Mouse (Mus musculus) heart, embryonic 11.5 days (tissue): ENCODE data around the gene Gabbr2. TPM values are rescaled to one million over a fixed set of nuclear protein-coding genes. Genes with fewer than 3 reads are reported as not detected.

Source experiments
- ATAC-seq: fragments of 200-750 bp; cut with Nextera tagmentation; replicated peaks from 2 replicates; pipeline ENCODE4 v1.8.0; 2017; ENCODE audit warnings: moderate library complexity; ENCODE audit not compliant: insufficient number of reproducible peaks, low FRiP score, low TSS enrichment
- H3K27ac ChIP-seq: fragments of 300-500 bp; sonication (generic); 2 replicates; pipeline ENCODE4 v1.5.1; 2014; ENCODE audit warnings: mild to moderate bottlenecking, low read depth, low read length
- H3K27me3 ChIP-seq: fragments of 300-500 bp; sonication (generic); 2 replicates; pipeline ENCODE4 v1.6.1; 2014; ENCODE audit warnings: mild to moderate bottlenecking, low read length, mixed read lengths; ENCODE audit not compliant: control insufficient read depth, insufficient read depth
- H3K36me3 ChIP-seq: fragments of 300-500 bp; sonication (generic); 2 replicates; pipeline ENCODE4 v1.6.1; 2014; ENCODE audit warnings: mild to moderate bottlenecking, low read length, moderate library complexity, mixed read lengths; ENCODE audit not compliant: control insufficient read depth, insufficient read depth
- H3K4me1 ChIP-seq: fragments of 300-500 bp; sonication (generic); 2 replicates; pipeline ENCODE4 v1.6.1; 2014; ENCODE audit warnings: low read length; ENCODE audit not compliant: control insufficient read depth, insufficient read depth
- H3K4me2 ChIP-seq: fragments of 300-500 bp; sonication (generic); 2 replicates; pipeline ENCODE4 v1.6.1; 2014; ENCODE audit warnings: mild to moderate bottlenecking, moderate library complexity
- H3K4me3 ChIP-seq: fragments of 300-500 bp; sonication (generic); 2 replicates; pipeline ENCODE4 v1.5.1; 2014; ENCODE audit warnings: low read depth, low read length
- H3K9ac ChIP-seq: fragments of 300-500 bp; sonication (generic); 2 replicates; pipeline ENCODE4 v1.6.1; 2014; ENCODE audit warnings: mild to moderate bottlenecking, low read depth, low read length, moderate library complexity
- H3K9me3 ChIP-seq: fragments of 300-500 bp; sonication (generic); replicated peaks from 2 replicates; pipeline ENCODE4 v1.6.1; 2016; ENCODE audit warnings: low read length; ENCODE audit not compliant: control insufficient read depth
- WGBS: fragments of 180-500 bp; shearing (Covaris S2); extraction: QIAGEN DNeasy Blood & Tissue Kit; methylation state at CpG from one replicate; pipeline ENCODE4 v1.1.7; 2014; ENCODE audit not compliant: insufficient replicate concordance; 5-methylcytosine and 5-hydroxymethylcytosine counted together
- polyA plus RNA-seq: library from polyadenylated mRNA; unstranded; fragments of >200 nt; fragmentation: Nextera tagmentation; extraction: Ambion mirVana; gene quantifications from 2 replicates; pipeline ENCODE4 v1.2.1, GENCODE M21; 2014

Gabbr2 gene
- polyA plus RNA-seq, 1 experiment from 2014 or later = 0.13 TPM

GRCm38 (mm10) chr4:46749015-46749414 lies 242.7 kb downstream of the Gabbr2 start:
- Histone ChIP-seq H3K9ac (no peak overlapping the region), H3K4me2 (no peak overlapping the region), H3K9me3 (no peaks in the 10 kb centered on the region), H3K4me1 (peaks cover 4% of the 10 kb centered on the region; the same call in 1 of the 2 replicates), H3K36me3 (no peaks in the 10 kb centered on the region), H3K27me3 (no peaks in the 10 kb centered on the region), H3K27ac (no peak overlapping the region), H3K4me3 (no peak overlapping the region)
- ATAC-seq = no peak
- 78% methylated on average over 8 of the region's 8 CpGs for WGBS

GRCm38 (mm10) chr4:46747007-46747746 lies 244.5 kb downstream of the Gabbr2 start:
- Histone ChIP-seq H3K4me3 (no peak overlapping the region), H3K27ac (no peak overlapping the region), H3K9me3 (no peaks in the 10 kb centered on the region), H3K36me3 (no peaks in the 10 kb centered on the region), H3K4me2 (no peak overlapping the region), H3K9ac (no peak overlapping the region), H3K4me1 (peaks cover 4% of the 10 kb centered on the region; the same call in 1 of the 2 replicates), H3K27me3 (no peaks in the 10 kb centered on the region)
- ATAC-seq = no peak
- WGBS = 39% methylated on average over 14 of the region's 14 CpGs

GRCm38 (mm10) chr4:46745536-46745935 lies 246.1 kb downstream of the Gabbr2 start:
- Histone ChIP-seq H3K4me1 (peaks cover 4% of the 10 kb centered on the region; the same call in 1 of the 2 replicates), H3K27ac (no peak overlapping the region), H3K27me3 (peaks cover 6% of the 10 kb centered on the region), H3K4me3 (no peak overlapping the region), H3K4me2 (no peak overlapping the region), H3K9ac (no peak overlapping the region), H3K9me3 (no peaks in the 10 kb centered on the region), H3K36me3 (no peaks in the 10 kb centered on the region)
- ATAC-seq = no peak
- WGBS = 87% methylated on average over 8 of the region's 8 CpGs

- H3K9ac ChIP-seq = no peak overlapping the region
- peaks cover 4% of the 10 kb centered on the region; the same call in 1 of the 2 replicates for H3K4me1 ChIP-seq
- no peaks in the 10 kb centered on the region for H3K9me3 ChIP-seq
- 67% methylated on average over 7 of the region's 7 CpGs for WGBS
- ATAC-seq = no peak
- no peaks in the 10 kb centered on the region for H3K36me3 ChIP-seq
- H3K27me3 ChIP-seq = peaks cover 8% of the 10 kb centered on the region
- H3K4me3 ChIP-seq = no peak overlapping the region
- no peak overlapping the region for H3K4me2 ChIP-seq
- H3K27ac ChIP-seq = no peak overlapping the region
These were observed 247.0 kb downstream of the Gabbr2 start for GRCm38 (mm10) chr4:46744583-46745155.

GRCm38 (mm10) chr4:46742601-46743000 lies 249.1 kb downstream of the Gabbr2 start:
- no peak overlapping the region for H3K4me3 ChIP-seq
- 35% methylated on average over 2 of the region's 2 CpGs for WGBS
- no peak overlapping the region for H3K4me2 ChIP-seq
- no peak for ATAC-seq
- peaks cover 8% of the 10 kb centered on the region for H3K27me3 ChIP-seq
- H3K36me3 ChIP-seq = no peaks in the 10 kb centered on the region
- peaks cover 4% of the 10 kb centered on the region; the same call in 1 of the 2 replicates for H3K4me1 ChIP-seq
- no peak overlapping the region for H3K9ac ChIP-seq
- no peaks in the 10 kb centered on the region for H3K9me3 ChIP-seq
- no peak overlapping the region for H3K27ac ChIP-seq

GRCm38 (mm10) chr4:46736910-46737511 lies 254.7 kb downstream of the Gabbr2 start:
- no peak for ATAC-seq

GRCm38 (mm10) chr4:46734906-46735305 lies 256.8 kb downstream of the Gabbr2 start:
- 59% methylated on average over 5 of the region's 5 CpGs for WGBS
- no peak overlapping the region for H3K9ac ChIP-seq
- no peak overlapping the region for H3K4me3 ChIP-seq
- H3K4me1 ChIP-seq = no peaks in the 10 kb centered on the region
- peaks cover 4% of the 10 kb centered on the region for H3K27me3 ChIP-seq
- no peak overlapping the region for H3K4me2 ChIP-seq
- no peaks in the 10 kb centered on the region for H3K9me3 ChIP-seq
- no peak overlapping the region for H3K27ac ChIP-seq
- ATAC-seq = no peak
- H3K36me3 ChIP-seq = no peaks in the 10 kb centered on the region

More at GRCm38 (mm10) chr4:46736910-46737511, 254.7 kb downstream of the Gabbr2 start:
- Histone ChIP-seq H3K9me3 (no peaks in the 10 kb centered on the region), H3K4me1 (no peaks in the 10 kb centered on the region), H3K27ac (no peak overlapping the region), H3K36me3 (no peaks in the 10 kb centered on the region), H3K4me3 (no peak overlapping the region), H3K4me2 (no peak overlapping the region), H3K27me3 (peaks cover 8% of the 10 kb centered on the region), H3K9ac (no peak overlapping the region)
- 30% methylated on average over 9 of the region's 9 CpGs for WGBS

GRCm38 (mm10) chr4:46731590-46731989 lies 260.1 kb downstream of the Gabbr2 start:
- WGBS = 27% methylated on average over 8 of the region's 8 CpGs
- Histone ChIP-seq H3K4me2 (no peak overlapping the region), H3K36me3 (no peaks in the 10 kb centered on the region), H3K4me3 (no peak overlapping the region), H3K27ac (no peak overlapping the region), H3K4me1 (no peaks in the 10 kb centered on the region), H3K27me3 (peaks cover 3% of the 10 kb centered on the region), H3K9me3 (no peaks in the 10 kb centered on the region), H3K9ac (no peak overlapping the region)
- no peak for ATAC-seq
